Mouse (Mus musculus) stomach, postnatal 0 days (tissue): ENCODE data around the gene Ttc26.
"Not testable (repeated sequence)": the region's sequence is repeated elsewhere in the genome, so short reads cannot be mapped to it uniquely, and the experiment has no call there.

Experiments used
- CTCF ChIP-seq: IDR thresholded peaks from 2 replicates; pipeline ENCODE4 v1.5.1; 2016; ENCODE audit warnings: antibody characterized with exemption, low read depth, mild to moderate bottlenecking, moderate library complexity
- EP300 ChIP-seq: optimal IDR thresholded peaks from 2 replicates; pipeline ENCODE3; 2016; ENCODE audit warnings: antibody characterized with exemption

- TF ChIP-seq CTCF, EP300: not testable (repeated sequence)
Measured at GRCm38 (mm10) chr6:38432457-38432856, 51.2 kb downstream of the Ttc26 start.
